Mouse (Mus musculus): ENCODE measurements around the gene Gm42372. TPM values are rescaled to one million over a fixed set of nuclear protein-coding genes. Genes with fewer than 3 reads are reported as not detected.

The Gm42372 gene
- polyA plus RNA-seq, 1 experiment: 1.1 TPM

- Histone ChIP-seq H3K4me1 (ENCODE audit: control insufficient read depth, insufficient read depth, low read length) (peaks cover 3% of the 10 kb centered on the region), H3K9ac (ENCODE audit: low read depth, poor library complexity, severe bottlenecking) (no peak overlapping the region), H3K4me3 (ENCODE audit: low read depth, low read length) (no peak overlapping the region), H3K9me3 (replicated peaks; ENCODE audit: control insufficient read depth, insufficient read depth, low read length, poor library complexity, severe bottlenecking) (no peaks in the 10 kb centered on the region), H3K27ac (ENCODE audit: insufficient read depth, low read length) (no peak overlapping the region), H3K36me3 (ENCODE audit: control insufficient read depth, insufficient read depth, low read length, poor library complexity, severe bottlenecking) (no peaks in the 10 kb centered on the region), H3K27me3 (ENCODE audit: control insufficient read depth, insufficient read depth, low read length, poor library complexity, severe bottlenecking) (no peaks in the 10 kb centered on the region)
- TF ChIP-seq EP300 (IDR thresholded peaks at IDR 0.05; ENCODE audit: insufficient read depth, low read depth, low read length) (no peak), CTCF (IDR thresholded peaks at IDR 0.05; ENCODE audit: low read depth, low read length) (no peak), POLR2A (IDR thresholded peaks at IDR 0.05; ENCODE audit: insufficient read depth, low read length) (no peak)
Measured at GRCm38 (mm10) chr7:16995345-16995744, 12.5 kb downstream of the Gm42372 start.

GRCm38 (mm10) chr7:16999233-16999632, 16.3 kb downstream of the Gm42372 start:
- Histone ChIP-seq H3K36me3 (ENCODE audit: control insufficient read depth, insufficient read depth, low read length, poor library complexity, severe bottlenecking) (peaks cover 3% of the 10 kb centered on the region; the same call in 1 of the 2 replicates), H3K4me3 (ENCODE audit: low read depth, low read length) (no peak overlapping the region), H3K4me1 (ENCODE audit: control insufficient read depth, insufficient read depth, low read length) (no peaks in the 10 kb centered on the region), H3K27me3 (ENCODE audit: control insufficient read depth, insufficient read depth, low read length, poor library complexity, severe bottlenecking) (no peaks in the 10 kb centered on the region), H3K9me3 (replicated peaks; ENCODE audit: control insufficient read depth, insufficient read depth, low read length, poor library complexity, severe bottlenecking) (no peaks in the 10 kb centered on the region), H3K27ac (ENCODE audit: insufficient read depth, low read length) (no peak overlapping the region), H3K9ac (ENCODE audit: low read depth, poor library complexity, severe bottlenecking) (no peak overlapping the region)
- no peak for TF ChIP-seq EP300 (IDR thresholded peaks at IDR 0.05; ENCODE audit: insufficient read depth, low read depth, low read length)
- TF ChIP-seq CTCF (IDR thresholded peaks at IDR 0.05; ENCODE audit: low read depth, low read length): no peak
- no peak for TF ChIP-seq POLR2A (IDR thresholded peaks at IDR 0.05; ENCODE audit: insufficient read depth, low read length)

GRCm38 (mm10) chr7:16999650-17000049, 16.8 kb downstream of the Gm42372 start:
- Histone ChIP-seq H3K27me3 (ENCODE audit: control insufficient read depth, insufficient read depth, low read length, poor library complexity, severe bottlenecking) (no peaks in the 10 kb centered on the region), H3K4me1 (ENCODE audit: control insufficient read depth, insufficient read depth, low read length) (no peaks in the 10 kb centered on the region), H3K36me3 (ENCODE audit: control insufficient read depth, insufficient read depth, low read length, poor library complexity, severe bottlenecking) (peaks cover 4% of the 10 kb centered on the region; the same call in 1 of the 2 replicates), H3K27ac (ENCODE audit: insufficient read depth, low read length) (no peak overlapping the region), H3K9ac (ENCODE audit: low read depth, poor library complexity, severe bottlenecking) (no peak overlapping the region), H3K9me3 (replicated peaks; ENCODE audit: control insufficient read depth, insufficient read depth, low read length, poor library complexity, severe bottlenecking) (no peaks in the 10 kb centered on the region), H3K4me3 (ENCODE audit: low read depth, low read length) (no peak overlapping the region)
- TF ChIP-seq CTCF (IDR thresholded peaks at IDR 0.05; ENCODE audit: low read depth, low read length): peak; percentile 95
- TF ChIP-seq EP300 (IDR thresholded peaks at IDR 0.05; ENCODE audit: insufficient read depth, low read depth, low read length): no peak
- no peak for TF ChIP-seq POLR2A (IDR thresholded peaks at IDR 0.05; ENCODE audit: insufficient read depth, low read length)

- Histone ChIP-seq H3K9me3 (replicated peaks; ENCODE audit: control insufficient read depth, insufficient read depth, low read length, poor library complexity, severe bottlenecking) (no peaks in the 10 kb centered on the region), H3K9ac (ENCODE audit: low read depth, poor library complexity, severe bottlenecking) (no peak overlapping the region), H3K36me3 (ENCODE audit: control insufficient read depth, insufficient read depth, low read length, poor library complexity, severe bottlenecking) (peaks cover 27% of the 10 kb centered on the region), H3K27ac (ENCODE audit: insufficient read depth, low read length) (no peak overlapping the region), H3K27me3 (ENCODE audit: control insufficient read depth, insufficient read depth, low read length, poor library complexity, severe bottlenecking) (no peaks in the 10 kb centered on the region), H3K4me3 (ENCODE audit: low read depth, low read length) (no peak overlapping the region), H3K4me1 (ENCODE audit: control insufficient read depth, insufficient read depth, low read length) (no peaks in the 10 kb centered on the region)
- TF ChIP-seq CTCF (IDR thresholded peaks at IDR 0.05; ENCODE audit: low read depth, low read length) (peak; percentile 87), EP300 (IDR thresholded peaks at IDR 0.05; ENCODE audit: insufficient read depth, low read depth, low read length) (no peak)
Measured at GRCm38 (mm10) chr7:17002375-17003195, 19.7 kb downstream of the Gm42372 start.

GRCm38 (mm10) chr7:17003230-17003960, 20.5 kb downstream of the Gm42372 start:
- Histone ChIP-seq H3K27ac (ENCODE audit: insufficient read depth, low read length) (no peak overlapping the region), H3K9me3 (replicated peaks; ENCODE audit: control insufficient read depth, insufficient read depth, low read length, poor library complexity, severe bottlenecking) (no peaks in the 10 kb centered on the region), H3K36me3 (ENCODE audit: control insufficient read depth, insufficient read depth, low read length, poor library complexity, severe bottlenecking) (peaks cover 35% of the 10 kb centered on the region), H3K27me3 (ENCODE audit: control insufficient read depth, insufficient read depth, low read length, poor library complexity, severe bottlenecking) (no peaks in the 10 kb centered on the region), H3K4me1 (ENCODE audit: control insufficient read depth, insufficient read depth, low read length) (no peaks in the 10 kb centered on the region), H3K9ac (ENCODE audit: low read depth, poor library complexity, severe bottlenecking) (no peak overlapping the region), H3K4me3 (ENCODE audit: low read depth, low read length) (no peak overlapping the region)
- no peak for TF ChIP-seq EP300 (IDR thresholded peaks at IDR 0.05; ENCODE audit: insufficient read depth, low read depth, low read length)
- no peak for TF ChIP-seq POLR2A (IDR thresholded peaks at IDR 0.05; ENCODE audit: insufficient read depth, low read length)
- TF ChIP-seq CTCF (IDR thresholded peaks at IDR 0.05; ENCODE audit: low read depth, low read length): no peak

GRCm38 (mm10) chr7:17004716-17005115, 21.8 kb downstream of the Gm42372 start:
- TF ChIP-seq CTCF (IDR thresholded peaks at IDR 0.05; ENCODE audit: low read depth, low read length): no peak
- TF ChIP-seq POLR2A (IDR thresholded peaks at IDR 0.05; ENCODE audit: insufficient read depth, low read length): no peak
- no peak for TF ChIP-seq EP300 (IDR thresholded peaks at IDR 0.05; ENCODE audit: insufficient read depth, low read depth, low read length)
- peaks cover 43% of the 10 kb centered on the region for H3K36me3 ChIP-seq (ENCODE audit: control insufficient read depth, insufficient read depth, low read length, poor library complexity, severe bottlenecking)
- H3K27ac ChIP-seq (ENCODE audit: insufficient read depth, low read length): no peak overlapping the region

More at GRCm38 (mm10) chr7:17004716-17005115, 21.8 kb downstream of the Gm42372 start:
- H3K9me3 ChIP-seq (replicated peaks; ENCODE audit: control insufficient read depth, insufficient read depth, low read length, poor library complexity, severe bottlenecking): no peaks in the 10 kb centered on the region
- no peak overlapping the region for H3K4me3 ChIP-seq (ENCODE audit: low read depth, low read length)
- H3K27me3 ChIP-seq (ENCODE audit: control insufficient read depth, insufficient read depth, low read length, poor library complexity, severe bottlenecking): no peaks in the 10 kb centered on the region
- H3K9ac ChIP-seq (ENCODE audit: low read depth, poor library complexity, severe bottlenecking): no peak overlapping the region
- H3K4me1 ChIP-seq (ENCODE audit: control insufficient read depth, insufficient read depth, low read length): no peaks in the 10 kb centered on the region
